Mouse (Mus musculus) heart, postnatal 0 days (tissue): ENCODE measurements around the gene Abcg4.

Experiments
- CTCF ChIP-seq: IDR thresholded peaks from 2 replicates; pipeline ENCODE4 v1.5.1; 2016; ENCODE audit warnings: antibody characterized with exemption, control low read depth, low read depth
- EP300 ChIP-seq: IDR thresholded peaks from 2 replicates; pipeline ENCODE4 v1.6.1; 2016; ENCODE audit warnings: antibody characterized with exemption, low read depth

DNA sequence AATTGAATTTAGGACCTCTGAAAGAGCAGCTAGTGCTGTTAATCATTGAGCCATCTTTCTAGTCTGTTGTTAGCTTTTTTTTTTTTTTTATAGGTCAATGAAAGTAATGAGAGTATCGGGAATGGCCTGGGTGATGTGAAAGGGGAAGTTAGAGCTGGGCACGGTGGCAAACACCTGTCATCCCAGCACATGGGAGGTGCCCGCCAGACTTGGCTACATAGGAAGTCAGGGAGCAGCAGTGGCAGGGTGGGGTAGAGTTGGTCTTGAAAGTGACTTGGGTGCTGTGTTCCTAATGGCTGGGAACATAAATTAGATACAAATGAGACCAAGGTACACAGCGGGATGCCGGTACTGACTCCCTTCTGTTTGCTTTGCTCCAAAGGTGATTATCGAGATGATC lies 42.3 kb upstream of the Abcg4 start:
- TF ChIP-seq CTCF (no peak), EP300 (no peak)
